Mouse (Mus musculus) erythroblast, embryonic 14.5 days (primary cell): ENCODE data around the gene Gpr62.

ENCODE experiments used
- GATA1 ChIP-seq: IDR thresholded peaks from 2 replicates; pipeline ENCODE4 v1.6.1; 2012; ENCODE audit warnings: low read length, inconsistent platforms, mixed read lengths
- TAL1 ChIP-seq: IDR thresholded peaks from 3 replicates; pipeline ENCODE4 v1.6.1; 2012; ENCODE audit warnings: low read length, inconsistent platforms, mixed read lengths

- TF ChIP-seq TAL1 (no peak), GATA1 (no peak)
Observed at GRCm38 (mm10) chr9:106485076-106485475, 19.3 kb upstream of the Gpr62 start.
